Mouse (Mus musculus): ENCODE measurements around the gene Hdc.

Gene Hdc

GRCm38 (mm10) chr2:126551244-126551890 is 67.7 kb downstream of the Hdc start:
- DNase-seq = no peak

GRCm38 (mm10) chr2:126549681-126550080 is 69.4 kb downstream of the Hdc start:
- no peak for DNase-seq

GRCm38 (mm10) chr2:126546392-126546791 is 72.7 kb downstream of the Hdc start:
- DNase-seq = no peak

- DNase-seq = no peak
Observed at GRCm38 (mm10) chr2:126545297-126545696, 73.8 kb downstream of the Hdc start.
